Mouse (Mus musculus) frontal cortex, postnatal 14 days (tissue): ENCODE results near the gene Hnrnpa1.
"Not testable (repeated sequence)": the region's sequence is repeated elsewhere in the genome, so short reads cannot be mapped to it uniquely, and the experiment has no call there.

Experiments used
- DNase-seq, 2 experiments: peaks; one replicate each; pipeline ENCODE4 v3.0.0; 2022; ENCODE audit warnings: low spot score in 2 of 2

Hnrnpa1 gene

GRCm38 (mm10) chr15:103241071-103242018, 1.1 kb downstream of the Hnrnpa1 start:
- DNase-seq: not testable (repeated sequence)

DNA sequence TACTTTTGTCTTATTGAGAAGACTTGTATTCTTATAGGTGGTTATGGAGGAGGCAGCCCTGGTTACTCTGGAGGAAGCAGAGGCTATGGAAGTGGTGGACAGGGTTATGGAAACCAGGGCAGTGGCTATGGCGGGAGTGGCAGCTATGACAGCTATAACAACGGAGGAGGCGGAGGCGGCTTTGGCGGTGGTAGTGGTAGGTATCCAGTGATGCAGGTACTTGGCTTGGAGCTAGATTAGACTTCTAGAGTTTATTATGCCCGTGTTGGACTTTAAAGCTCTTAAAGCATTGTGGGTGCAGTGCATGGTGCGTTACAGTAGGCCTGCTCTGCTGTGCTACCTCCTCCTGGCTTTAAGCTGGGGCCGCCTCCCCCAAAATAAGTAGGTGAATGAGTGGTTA, 2.7 kb downstream of the Hnrnpa1 start:
- DNase-seq: no peak

GRCm38 (mm10) chr15:103245616-103246015, 5.4 kb downstream of the Hnrnpa1 start:
- DNase-seq: no peak

DNA sequence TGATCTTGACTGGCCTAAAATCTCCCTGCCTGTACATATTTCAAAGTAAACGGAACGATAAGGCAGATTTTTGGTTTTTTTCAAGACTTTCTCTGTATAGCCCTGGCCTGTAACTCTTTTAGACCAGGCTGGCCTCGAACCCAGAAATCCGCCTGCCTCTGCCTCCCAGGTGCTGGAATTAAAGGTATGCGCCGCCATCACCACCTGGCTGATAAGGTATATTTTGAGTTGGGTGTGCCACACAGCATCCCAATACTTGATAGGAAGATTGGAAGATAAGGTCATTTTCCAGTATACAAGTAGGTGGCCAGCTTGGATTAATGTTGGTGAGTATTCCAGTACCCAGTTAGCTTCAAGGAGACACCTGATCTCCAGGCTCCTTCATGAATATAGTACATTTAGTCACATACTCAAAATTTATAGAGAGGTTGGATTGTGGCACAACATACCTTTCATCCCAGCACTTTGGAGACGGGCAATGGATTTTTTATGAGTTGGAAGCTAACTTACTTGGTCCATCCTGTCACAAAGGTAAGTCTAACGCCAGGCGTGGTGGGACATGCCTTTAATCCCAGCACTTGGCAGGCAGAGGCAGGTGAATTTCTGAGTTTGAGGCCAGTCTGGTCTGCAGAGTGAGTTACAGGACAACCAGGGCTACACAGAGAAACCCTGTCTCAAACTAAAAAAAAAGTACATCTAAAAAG, 7.0 kb downstream of the Hnrnpa1 start:
- no peak for DNase-seq

- DNase-seq: no peak
Measured at GRCm38 (mm10) chr15:103247782-103248400, 7.7 kb downstream of the Hnrnpa1 start.

GRCm38 (mm10) chr15:103248401-103249313, 8.4 kb downstream of the Hnrnpa1 start:
- no peak for DNase-seq

DNA sequence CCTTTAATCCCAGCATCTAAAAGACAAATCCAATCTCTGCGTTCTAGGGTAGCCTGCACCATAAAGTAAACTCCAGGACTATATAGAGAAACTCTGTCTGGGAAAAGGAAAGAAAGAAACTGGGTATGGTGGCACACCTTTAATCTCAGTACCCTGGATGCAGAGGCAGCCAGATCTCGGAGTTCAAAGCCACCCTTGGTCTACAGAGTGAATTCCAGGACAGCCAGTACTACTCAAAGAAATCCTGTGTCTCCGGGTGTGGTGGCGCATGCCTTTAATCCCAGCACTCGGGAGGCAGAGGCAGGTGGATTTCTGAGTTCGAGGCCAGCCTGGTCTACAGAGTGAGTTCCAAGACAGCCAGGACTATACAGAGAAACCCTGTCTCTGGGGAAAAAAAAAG, 9.3 kb downstream of the Hnrnpa1 start:
- DNase-seq: not testable (repeated sequence)

DNA sequence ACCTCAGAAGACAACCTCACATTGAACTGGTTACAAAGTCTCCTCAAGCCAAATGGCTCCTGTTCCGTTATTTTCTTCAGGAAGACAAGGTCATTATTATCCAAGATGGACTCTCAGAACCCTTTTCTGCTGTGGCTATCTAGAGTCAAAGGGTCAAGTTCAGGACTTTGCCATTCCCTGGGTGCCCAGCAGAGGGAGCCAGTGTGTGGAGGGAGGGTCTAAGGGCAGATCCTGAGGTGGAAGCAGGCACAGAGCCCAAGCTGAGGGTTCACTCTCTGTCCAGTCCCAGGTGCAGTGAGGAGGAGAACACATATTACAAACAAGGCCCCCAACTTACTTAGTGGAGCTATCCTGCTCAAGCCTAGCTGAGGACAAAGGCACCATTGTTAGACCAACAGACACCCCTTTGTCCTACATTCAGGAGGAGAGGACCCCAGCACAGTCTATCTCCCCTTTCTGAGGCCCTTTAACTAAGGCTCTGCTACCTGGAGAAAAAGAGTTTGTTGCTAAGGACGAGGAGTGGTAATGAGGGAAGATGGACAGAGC, 10.0 kb downstream of the Hnrnpa1 start:
- DNase-seq: no peak

DNA sequence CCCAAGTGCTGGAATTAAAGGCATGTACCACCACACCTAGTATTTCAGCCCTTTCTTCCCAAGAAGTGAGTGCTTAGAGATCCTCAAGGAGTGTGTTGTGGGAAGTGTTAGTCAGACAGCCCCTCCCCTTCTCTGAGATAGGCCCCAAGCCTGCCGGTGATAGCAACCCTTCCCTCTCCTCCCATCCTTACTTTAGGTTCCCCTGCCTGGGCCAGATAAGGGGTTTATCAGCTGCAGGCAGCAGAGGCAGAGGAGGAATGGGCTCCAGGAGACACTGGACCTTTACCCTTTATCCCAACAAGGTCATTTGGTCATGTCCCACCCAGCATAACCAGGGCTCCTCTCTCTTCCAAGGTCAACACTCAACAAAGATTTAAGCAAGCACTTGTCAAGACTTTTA, 11.4 kb downstream of the Hnrnpa1 start:
- DNase-seq: no peak

DNA sequence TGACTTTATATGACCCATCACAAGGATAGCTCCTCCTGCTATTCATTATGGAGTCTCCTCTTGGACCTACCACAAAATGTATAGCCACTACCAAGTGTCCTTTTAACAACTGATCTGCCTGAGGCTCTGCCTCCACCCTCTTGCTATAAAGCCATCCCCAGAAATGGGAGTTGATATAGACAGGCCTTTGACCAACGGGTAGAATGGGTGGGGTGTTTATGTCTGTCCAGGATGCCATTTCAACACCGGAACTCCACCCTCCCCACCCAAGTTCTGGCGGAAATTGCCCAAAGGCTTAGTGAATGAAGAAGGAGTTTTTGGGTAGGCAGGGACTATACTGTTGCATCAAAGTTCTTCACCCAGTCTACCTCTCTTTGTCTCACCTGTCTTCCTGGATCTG, 12.4 kb downstream of the Hnrnpa1 start:
- DNase-seq: no peak

- DNase-seq: no peak
Measured at GRCm38 (mm10) chr15:103253352-103253751, 13.1 kb downstream of the Hnrnpa1 start.

DNA sequence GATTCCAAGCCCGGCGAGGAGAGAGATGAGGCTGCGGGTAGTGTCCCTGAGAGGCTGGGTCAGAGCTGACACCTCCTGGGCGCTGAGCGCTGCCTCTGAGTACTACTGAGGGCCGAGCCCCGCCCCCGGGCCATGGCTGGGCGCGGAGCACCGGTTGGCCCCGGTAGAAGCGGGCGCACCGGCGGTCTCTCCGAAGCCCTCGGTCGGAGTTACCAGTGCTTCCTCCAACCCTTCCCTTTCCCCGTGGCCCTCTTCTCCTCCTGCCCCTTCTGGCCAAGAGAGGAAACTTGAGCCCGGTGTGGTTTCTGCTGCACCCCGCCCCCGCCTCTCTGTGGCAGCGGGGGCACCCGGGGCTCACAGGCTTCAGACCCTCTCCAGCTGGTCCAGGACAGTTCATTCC, 14.9 kb downstream of the Hnrnpa1 start:
- no peak for DNase-seq

DNA sequence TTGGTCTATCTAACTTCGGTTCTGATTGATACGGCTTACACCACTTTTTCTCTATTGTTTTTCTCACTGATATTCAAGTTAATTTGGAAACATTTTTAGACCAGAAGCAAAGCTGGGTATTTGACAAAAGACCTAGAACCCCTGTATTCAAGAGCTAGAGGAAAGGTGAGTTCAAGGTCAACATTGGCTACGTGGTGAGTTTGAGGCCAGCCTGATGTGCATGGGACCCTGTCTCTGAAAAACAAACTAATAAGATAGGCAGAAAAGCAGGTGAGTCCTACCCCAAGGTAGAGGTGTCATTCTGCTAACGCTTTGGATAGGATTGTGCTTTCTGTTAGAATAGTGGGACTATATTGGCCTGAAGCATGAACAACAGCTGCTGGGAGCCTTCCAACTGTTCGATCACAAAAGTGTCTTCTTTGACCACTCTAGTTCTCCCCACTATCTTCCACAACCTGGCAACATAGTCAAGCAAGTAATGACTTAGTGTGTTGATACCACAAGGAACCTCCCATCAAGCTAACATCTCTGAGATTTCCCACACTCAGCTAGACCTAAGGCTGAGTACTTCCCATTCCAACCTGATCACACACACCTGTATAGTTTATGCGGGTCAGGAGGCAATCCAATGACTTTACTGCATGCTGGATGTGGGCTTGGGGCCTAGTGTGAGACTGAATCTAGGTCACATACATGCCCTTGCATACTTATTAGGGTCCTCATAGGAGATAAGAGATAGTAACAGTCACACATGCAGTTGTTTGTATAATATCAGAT, 16.2 kb downstream of the Hnrnpa1 start:
- DNase-seq: no peak

- DNase-seq: no peak
Measured at GRCm38 (mm10) chr15:103257790-103258728, 17.8 kb downstream of the Hnrnpa1 start, which contains the start of gene Nfe2. Nfe2 (minus strand) TSS chr15:103258403.

DNA sequence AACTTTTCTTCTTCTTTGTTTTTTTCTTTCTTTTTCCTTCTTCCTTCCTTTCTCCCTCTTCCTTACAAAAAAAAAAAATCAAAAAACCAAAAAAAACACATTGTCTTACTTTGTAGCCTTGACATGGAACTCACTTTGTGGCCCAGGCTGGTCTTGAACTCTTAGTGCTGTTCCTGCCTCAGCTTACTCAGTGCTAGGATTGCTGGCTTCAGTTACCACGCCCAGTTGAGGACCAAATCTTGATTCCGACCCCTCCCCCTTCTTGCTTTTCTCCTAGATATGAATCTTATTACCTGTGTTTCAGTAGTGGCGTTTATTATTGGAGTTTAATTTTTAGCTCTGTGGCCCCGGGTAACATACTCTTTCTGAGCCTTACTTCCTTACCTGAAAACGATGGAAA, 18.9 kb downstream of the Hnrnpa1 start:
- no peak for DNase-seq

DNA sequence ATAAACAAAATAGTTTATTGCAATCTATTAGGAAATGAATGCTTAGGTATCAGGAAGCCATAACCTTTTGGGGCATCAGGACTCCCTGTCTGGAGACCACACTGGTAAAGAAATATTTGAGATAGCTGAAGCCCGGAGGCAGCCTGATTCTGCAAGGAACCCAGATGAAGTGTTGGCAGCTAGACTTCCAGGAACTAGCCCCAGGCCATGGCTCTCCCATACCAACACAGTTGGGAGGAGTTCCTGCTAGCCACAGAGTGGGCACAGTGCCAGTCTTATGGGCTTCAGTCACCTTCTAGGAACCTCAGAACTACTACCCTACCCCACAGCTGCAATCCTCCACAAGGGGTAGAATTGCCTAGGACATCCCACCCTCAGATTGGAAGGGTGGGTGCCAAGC, 19.8 kb downstream of the Hnrnpa1 start:
- no peak for DNase-seq

DNA sequence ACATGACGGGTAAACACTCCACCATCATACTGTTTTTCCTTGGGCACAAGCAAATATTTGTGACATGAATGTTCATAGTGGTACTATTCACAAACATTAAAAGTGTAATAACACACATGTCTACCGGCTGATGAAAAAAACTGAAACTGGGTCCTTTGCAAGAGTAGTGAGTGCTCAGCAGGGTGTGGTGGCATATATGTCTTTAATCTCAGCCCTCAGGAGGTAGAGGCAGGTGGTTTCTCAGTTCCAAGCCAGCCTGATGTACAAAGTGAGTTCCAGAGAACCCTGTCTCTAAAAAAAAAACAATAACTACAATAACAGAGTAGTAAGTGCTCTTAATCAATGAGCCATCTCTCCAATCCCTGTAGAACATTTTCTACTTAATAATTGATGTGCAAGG, 24.6 kb downstream of the Hnrnpa1 start:
- no peak for DNase-seq

- DNase-seq: no peak
Measured at GRCm38 (mm10) chr15:103268903-103269302, 28.7 kb downstream of the Hnrnpa1 start.
